Mouse (Mus musculus) heart, embryonic 15.5 days (tissue): ENCODE data around the gene Kntc1. TPM values are rescaled to one million over a fixed set of nuclear protein-coding genes. Genes with fewer than 3 reads are reported as not detected.

ENCODE experiments used
- ATAC-seq: fragments of 200-750 bp; cut with Nextera tagmentation; replicated peaks from 2 replicates; pipeline ENCODE4 v1.8.0; 2017; ENCODE audit warnings: low read depth, moderate TSS enrichment; ENCODE audit not compliant: insufficient number of reproducible peaks, insufficient read depth, low FRiP score
- H3K27ac ChIP-seq: fragments of 300-500 bp; sonication (generic); 2 replicates; pipeline ENCODE4 v1.5.1; 2015; ENCODE audit warnings: mild to moderate bottlenecking, inconsistent platforms
- H3K27me3 ChIP-seq: fragments of 300-500 bp; sonication (generic); 2 replicates; pipeline ENCODE4 v1.6.1; 2015; ENCODE audit warnings: inconsistent platforms
- H3K36me3 ChIP-seq: fragments of 300-500 bp; sonication (generic); 2 replicates; pipeline ENCODE4 v1.6.1; 2015; ENCODE audit warnings: mild to moderate bottlenecking, inconsistent platforms
- H3K4me1 ChIP-seq: fragments of 300-500 bp; sonication (generic); replicated peaks from 2 replicates; pipeline ENCODE4 v1.6.1; 2015; ENCODE audit warnings: inconsistent platforms
- H3K4me2 ChIP-seq: fragments of 300-500 bp; sonication (generic); 2 replicates; pipeline ENCODE4 v1.6.1; 2015; ENCODE audit warnings: inconsistent platforms, mild to moderate bottlenecking, moderate library complexity
- H3K4me3 ChIP-seq: fragments of 300-500 bp; sonication (generic); 2 replicates; pipeline ENCODE4 v1.5.1; 2015; ENCODE audit warnings: mild to moderate bottlenecking, inconsistent platforms
- H3K9ac ChIP-seq: fragments of 300-500 bp; sonication (generic); 2 replicates; pipeline ENCODE4 v1.6.1; 2015; ENCODE audit warnings: mild to moderate bottlenecking, inconsistent platforms
- H3K9me3 ChIP-seq: fragments of 300-500 bp; sonication (generic); replicated peaks from 2 replicates; pipeline ENCODE4 v1.6.1; 2016; ENCODE audit warnings: inconsistent platforms
- WGBS: fragments of 180-500 bp; shearing (Covaris S2); methylation state at CpG from one replicate; pipeline ENCODE4 v1.1.7; 2015; ENCODE audit warnings: mixed read lengths; 5-methylcytosine and 5-hydroxymethylcytosine counted together
- polyA plus RNA-seq: library from polyadenylated mRNA; unstranded; fragments of >200 nt; fragmentation: Nextera tagmentation; extraction: Ambion mirVana; gene quantifications from 2 replicates; pipeline ENCODE4 v1.2.1, GENCODE M21; 2015

Gene Kntc1
- polyA plus RNA-seq, 1 experiment from 2014 or later = 14.2 TPM

DNA sequence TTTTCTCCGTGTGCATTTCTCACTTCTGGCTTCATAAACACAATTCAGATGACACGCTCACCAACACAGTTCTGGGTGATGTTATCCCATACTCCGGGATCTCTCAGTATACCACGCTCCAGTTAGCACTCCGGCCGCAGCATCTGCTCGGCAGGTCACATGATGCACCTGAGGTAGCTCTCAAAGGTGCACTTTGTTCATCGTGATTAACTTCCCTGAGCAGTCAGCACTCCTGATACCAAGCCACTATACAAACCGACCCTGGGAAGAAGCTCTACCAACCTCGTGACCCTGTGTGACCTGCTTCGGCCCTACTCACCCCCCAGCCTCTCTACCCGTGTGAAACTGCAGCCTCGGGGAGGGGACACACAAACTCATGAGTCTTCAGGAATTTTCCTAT is 59.6 kb downstream of the Kntc1 start:
- Histone ChIP-seq H3K9me3 (no peaks in the 10 kb centered on the region), H3K4me2 (no peak overlapping the region), H3K9ac (no peak overlapping the region), H3K36me3 (peaks cover 7% of the 10 kb centered on the region; the same call in 1 of the 2 replicates), H3K4me1 (no peaks in the 10 kb centered on the region), H3K27ac (no peak overlapping the region), H3K4me3 (no peak overlapping the region), H3K27me3 (no peaks in the 10 kb centered on the region)
- WGBS = 88% methylated on average over 13 of the region's 13 CpGs
- ATAC-seq = no peak

DNA sequence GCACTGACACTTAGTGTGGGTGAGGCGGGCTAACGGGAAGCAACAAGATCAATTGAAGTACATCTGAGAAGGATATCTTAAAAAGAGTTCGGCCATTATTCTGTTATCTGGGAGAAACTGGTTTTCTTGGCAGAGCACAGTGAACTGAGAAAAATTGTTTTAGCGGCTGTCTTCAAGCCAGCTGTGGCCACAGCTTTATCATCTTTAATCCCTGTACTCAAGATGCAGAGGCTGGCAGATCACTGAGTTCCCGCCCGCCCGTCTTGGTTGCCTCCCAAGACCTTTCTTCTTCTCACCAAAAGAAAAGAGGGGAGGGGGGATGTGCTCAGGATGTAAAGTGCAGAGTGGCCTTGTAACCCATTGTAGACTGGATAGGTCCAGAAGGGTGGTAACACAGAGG is 67.4 kb downstream of the Kntc1 start:
- no peaks in the 10 kb centered on the region for H3K27me3 ChIP-seq
- 79% methylated on average over 7 of the region's 7 CpGs for WGBS
- H3K4me3 ChIP-seq = no peak overlapping the region
- ATAC-seq = no peak
- H3K9me3 ChIP-seq = no peaks in the 10 kb centered on the region
- H3K27ac ChIP-seq = no peak overlapping the region
- H3K4me2 ChIP-seq = no peak overlapping the region
- peaks cover 20% of the 10 kb centered on the region for H3K36me3 ChIP-seq
- H3K4me1 ChIP-seq = no peaks in the 10 kb centered on the region
- H3K9ac ChIP-seq = no peak overlapping the region

DNA sequence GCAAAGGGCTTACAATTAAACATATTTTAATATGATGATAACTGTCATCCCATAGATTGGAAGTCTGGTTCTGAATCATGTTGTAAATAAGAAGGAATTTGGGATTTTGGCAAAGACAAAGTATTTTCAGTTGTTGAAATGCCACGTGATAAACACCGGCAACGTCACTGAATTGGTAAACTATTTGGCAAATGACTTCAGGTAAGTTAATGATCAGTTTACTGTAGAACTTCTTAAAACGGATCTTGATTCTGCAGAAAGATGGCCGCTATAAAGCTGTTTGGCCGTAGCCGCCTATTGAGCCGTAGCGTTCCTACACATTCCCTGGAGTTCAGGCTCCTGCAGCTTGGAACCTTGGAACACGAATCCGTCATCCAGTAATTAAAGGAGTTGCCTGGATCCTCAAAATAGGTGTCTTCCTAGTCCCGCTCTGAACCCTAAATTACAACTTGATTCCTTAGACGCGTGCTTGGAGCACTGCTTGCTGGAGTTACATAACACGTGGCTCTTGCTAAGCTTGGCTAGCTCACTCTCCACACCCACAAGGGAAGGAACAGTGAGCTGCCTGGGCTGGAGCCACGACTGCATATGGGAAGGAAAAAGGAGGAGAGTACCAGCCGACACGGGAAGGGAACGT is 69.5 kb downstream of the Kntc1 start:
- no peak for ATAC-seq
- H3K4me1 ChIP-seq = no peaks in the 10 kb centered on the region
- no peak overlapping the region for H3K4me2 ChIP-seq
- H3K4me3 ChIP-seq = no peak overlapping the region
- WGBS = 93% methylated on average over 19 of the region's 19 CpGs
- H3K27ac ChIP-seq = no peak overlapping the region
- H3K9me3 ChIP-seq = no peaks in the 10 kb centered on the region
- no peak overlapping the region for H3K9ac ChIP-seq
- H3K27me3 ChIP-seq = no peaks in the 10 kb centered on the region
- H3K36me3 ChIP-seq = peaks cover 20% of the 10 kb centered on the region

DNA sequence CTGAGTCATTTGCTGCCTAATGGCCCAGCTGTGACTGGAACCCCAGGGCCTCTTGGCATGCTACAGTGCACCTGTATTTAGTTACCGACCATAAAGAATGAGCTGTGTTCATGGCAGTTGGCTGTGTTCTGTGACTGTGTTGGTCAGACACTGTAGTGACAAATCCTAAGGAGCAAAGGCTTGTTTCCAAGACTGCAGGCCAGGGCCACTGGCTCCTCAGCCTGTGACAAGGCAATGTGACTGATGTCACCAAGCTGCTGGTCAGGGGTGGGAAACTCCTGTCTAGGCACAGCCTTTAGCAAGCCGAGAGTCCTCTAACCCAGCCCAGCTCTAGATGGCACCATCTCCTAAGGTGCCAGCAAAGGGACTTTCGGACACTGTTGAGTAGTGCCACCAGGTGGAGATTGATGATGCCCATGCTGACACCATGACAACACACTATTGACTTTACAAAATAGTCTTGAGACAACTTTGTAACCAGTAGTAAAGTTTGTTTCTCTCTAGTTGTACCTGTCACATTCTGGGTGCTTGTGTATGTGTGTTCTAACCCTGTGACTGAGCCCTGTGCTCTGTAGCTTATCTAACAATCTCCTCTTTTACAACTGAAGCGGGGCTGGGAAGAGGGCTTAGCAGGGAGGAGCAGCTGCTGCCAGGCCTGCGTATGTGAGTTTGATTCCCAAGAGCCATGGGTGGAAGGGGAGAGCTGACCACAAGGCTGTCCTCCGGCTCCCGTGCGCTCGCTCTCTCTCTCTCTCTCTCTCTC is 71.2 kb downstream of the Kntc1 start:
- no peak for ATAC-seq
- Histone ChIP-seq H3K9me3 (no peaks in the 10 kb centered on the region), H3K27me3 (no peaks in the 10 kb centered on the region), H3K4me2 (no peak overlapping the region), H3K27ac (no peak overlapping the region), H3K9ac (no peak overlapping the region), H3K36me3 (peaks cover 20% of the 10 kb centered on the region), H3K4me1 (no peaks in the 10 kb centered on the region), H3K4me3 (no peak overlapping the region)
- WGBS = 84% methylated on average over 9 of the region's 9 CpGs

DNA sequence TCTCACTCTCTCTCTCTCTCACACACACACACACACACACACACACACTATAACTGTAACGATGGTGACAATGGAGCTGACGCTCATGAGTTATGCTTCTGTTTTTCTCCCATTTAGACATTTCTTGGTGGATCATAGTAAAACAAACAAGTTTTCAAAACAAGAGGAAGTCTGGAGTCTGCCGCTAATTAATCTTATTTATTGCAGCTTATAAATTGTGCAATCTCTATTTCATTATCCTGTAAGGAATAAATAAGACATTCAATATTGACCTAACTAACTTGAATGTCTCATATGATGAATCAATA is 71.7 kb downstream of the Kntc1 start:
- H3K36me3 ChIP-seq = peaks cover 20% of the 10 kb centered on the region
- ATAC-seq = no peak
- 93% methylated on average over 3 of the region's 3 CpGs for WGBS

DNA sequence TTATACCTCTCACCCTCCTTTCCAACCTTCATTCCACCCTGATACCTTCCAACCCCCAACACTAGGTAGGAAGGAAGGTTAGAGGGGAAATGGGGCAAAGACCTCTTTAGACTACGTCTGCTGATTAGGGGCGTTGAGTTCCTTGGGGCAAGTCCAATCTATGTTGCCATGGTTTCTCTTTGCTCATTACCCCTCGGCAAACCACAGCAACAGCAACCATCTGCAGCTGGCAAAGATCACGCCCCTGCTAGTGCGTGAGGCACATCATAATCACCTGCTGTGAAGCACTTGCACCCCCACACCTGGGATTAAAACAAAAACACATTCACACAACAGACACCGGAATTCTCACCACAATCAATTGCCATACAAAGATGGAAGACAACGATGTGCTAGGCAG is 73.2 kb downstream of the Kntc1 start:
- ATAC-seq = no peak
- Histone ChIP-seq H3K27ac (no peak overlapping the region), H3K9me3 (no peaks in the 10 kb centered on the region), H3K4me3 (no peak overlapping the region), H3K9ac (no peak overlapping the region), H3K27me3 (no peaks in the 10 kb centered on the region), H3K4me1 (no peaks in the 10 kb centered on the region), H3K36me3 (peaks cover 20% of the 10 kb centered on the region), H3K4me2 (no peak overlapping the region)
- WGBS = 73% methylated on average over 7 of the region's 7 CpGs

More for the DNA sequence above, 71.7 kb downstream of the Kntc1 start:
- no peaks in the 10 kb centered on the region for H3K4me1 ChIP-seq
- H3K27ac ChIP-seq = no peak overlapping the region
- no peak overlapping the region for H3K4me2 ChIP-seq
- H3K27me3 ChIP-seq = no peaks in the 10 kb centered on the region
- no peaks in the 10 kb centered on the region for H3K9me3 ChIP-seq
- no peak overlapping the region for H3K9ac ChIP-seq
- H3K4me3 ChIP-seq = no peak overlapping the region

DNA sequence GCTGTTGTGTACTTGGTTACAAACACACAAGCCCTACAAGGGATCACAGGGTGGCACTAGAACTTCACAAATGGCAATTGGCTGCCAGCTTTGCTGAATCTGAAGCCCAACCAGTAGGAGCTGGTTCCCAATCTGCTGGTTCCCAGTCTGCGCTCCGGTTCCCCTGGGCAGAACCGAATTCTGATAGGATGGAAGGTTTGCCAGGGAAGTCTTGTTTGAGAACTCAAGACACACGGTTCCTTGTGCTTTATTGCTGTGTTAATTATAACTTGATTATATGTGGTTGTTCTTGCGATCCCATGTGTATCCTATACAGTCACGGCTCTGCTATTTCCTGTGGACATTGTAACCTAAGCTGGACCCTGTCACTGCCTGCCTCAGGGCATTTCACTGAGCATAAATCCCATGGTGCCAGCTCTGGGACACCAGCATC is 78.2 kb downstream of the Kntc1 start:
- 61% methylated on average over 6 of the region's 6 CpGs for WGBS
- H3K27ac ChIP-seq = no peak overlapping the region
- ATAC-seq = no peak
- no peak overlapping the region for H3K4me3 ChIP-seq
- H3K9me3 ChIP-seq = no peaks in the 10 kb centered on the region
- no peaks in the 10 kb centered on the region for H3K27me3 ChIP-seq
- no peaks in the 10 kb centered on the region for H3K36me3 ChIP-seq
- H3K9ac ChIP-seq = no peak overlapping the region
- no peak overlapping the region for H3K4me2 ChIP-seq
- no peaks in the 10 kb centered on the region for H3K4me1 ChIP-seq

DNA sequence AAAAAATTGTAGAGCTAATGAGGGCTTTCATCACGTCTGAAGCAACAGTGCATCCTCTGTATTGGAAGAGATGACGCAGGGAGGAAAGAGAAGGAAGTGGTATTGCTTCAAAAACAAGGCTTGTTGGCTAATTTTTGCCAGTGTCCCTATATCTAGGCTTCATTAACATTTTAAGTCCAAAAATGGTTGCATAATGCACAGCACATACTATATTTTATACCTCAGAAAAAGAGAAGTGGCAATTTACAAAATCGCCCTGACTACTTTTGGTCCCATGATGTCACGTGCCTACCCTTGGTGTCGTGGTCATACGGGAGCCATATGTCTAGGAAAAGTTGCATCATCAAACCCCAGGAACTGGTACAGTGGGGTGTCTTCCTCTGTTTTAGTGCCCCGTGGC is 82.8 kb downstream of the Kntc1 start:
- ATAC-seq = no peak
- Histone ChIP-seq H3K4me3 (no peak overlapping the region), H3K27me3 (no peaks in the 10 kb centered on the region), H3K36me3 (no peaks in the 10 kb centered on the region), H3K9ac (no peak overlapping the region), H3K9me3 (no peaks in the 10 kb centered on the region), H3K4me2 (no peak overlapping the region), H3K27ac (no peak overlapping the region), H3K4me1 (no peaks in the 10 kb centered on the region)
- 85% methylated on average over 7 of the region's 7 CpGs for WGBS

DNA sequence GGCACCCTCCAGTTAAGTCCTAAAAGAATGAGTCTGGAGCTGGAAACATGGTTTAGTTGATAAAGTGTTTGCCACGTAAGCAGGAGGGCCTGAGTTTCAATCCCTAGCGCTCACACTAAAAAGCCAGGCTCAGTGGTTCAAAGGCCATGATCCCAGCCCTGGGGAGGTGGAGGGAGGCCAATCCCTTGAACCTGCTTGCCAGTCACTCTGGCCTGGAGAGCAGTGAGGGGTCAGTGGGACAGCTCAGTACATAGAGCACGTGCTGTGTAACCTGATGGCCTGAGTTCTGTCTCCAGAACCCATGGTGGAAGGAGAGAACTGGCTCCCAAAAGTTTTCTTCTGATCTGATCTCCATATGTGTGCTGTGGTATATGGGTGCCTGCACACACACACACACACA is 85.3 kb downstream of the Kntc1 start:
- H3K4me3 ChIP-seq = no peak overlapping the region
- no peaks in the 10 kb centered on the region for H3K27me3 ChIP-seq
- no peak overlapping the region for H3K9ac ChIP-seq
- H3K9me3 ChIP-seq = no peaks in the 10 kb centered on the region
- H3K36me3 ChIP-seq = no peaks in the 10 kb centered on the region
- H3K4me2 ChIP-seq = no peak overlapping the region
- 81% methylated on average over 3 of the region's 3 CpGs for WGBS
- no peaks in the 10 kb centered on the region for H3K4me1 ChIP-seq
- H3K27ac ChIP-seq = no peak overlapping the region
- ATAC-seq = no peak

DNA sequence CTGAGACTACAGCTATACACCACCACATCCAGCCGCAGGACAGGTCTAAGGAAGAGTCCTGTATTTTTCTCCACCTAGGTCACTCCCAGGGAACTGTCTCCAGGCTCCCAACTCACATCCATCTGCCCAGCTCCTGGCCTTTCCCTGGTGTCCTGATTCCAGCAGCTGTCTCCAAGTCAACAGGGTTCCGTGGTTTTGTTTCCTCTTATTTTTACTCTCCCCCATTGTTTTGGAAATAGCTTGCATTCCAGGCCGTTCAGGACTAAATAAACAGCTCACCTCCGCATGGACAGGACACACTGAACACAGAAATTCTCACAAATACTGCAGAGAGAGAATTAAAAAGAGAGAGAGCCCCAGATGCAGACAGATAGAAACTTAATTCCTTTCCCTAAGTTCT is 87.9 kb downstream of the Kntc1 start:
- no peaks in the 10 kb centered on the region for H3K27me3 ChIP-seq
- no peaks in the 10 kb centered on the region for H3K9me3 ChIP-seq
- no peak overlapping the region for H3K9ac ChIP-seq
- H3K4me1 ChIP-seq = peaks cover 6% of the 10 kb centered on the region
- no peak overlapping the region for H3K4me2 ChIP-seq
- H3K27ac ChIP-seq = no peak overlapping the region
- H3K36me3 ChIP-seq = no peaks in the 10 kb centered on the region
- no peak overlapping the region for H3K4me3 ChIP-seq
- 49% methylated on average over 4 of the region's 4 CpGs for WGBS
- no peak for ATAC-seq

DNA sequence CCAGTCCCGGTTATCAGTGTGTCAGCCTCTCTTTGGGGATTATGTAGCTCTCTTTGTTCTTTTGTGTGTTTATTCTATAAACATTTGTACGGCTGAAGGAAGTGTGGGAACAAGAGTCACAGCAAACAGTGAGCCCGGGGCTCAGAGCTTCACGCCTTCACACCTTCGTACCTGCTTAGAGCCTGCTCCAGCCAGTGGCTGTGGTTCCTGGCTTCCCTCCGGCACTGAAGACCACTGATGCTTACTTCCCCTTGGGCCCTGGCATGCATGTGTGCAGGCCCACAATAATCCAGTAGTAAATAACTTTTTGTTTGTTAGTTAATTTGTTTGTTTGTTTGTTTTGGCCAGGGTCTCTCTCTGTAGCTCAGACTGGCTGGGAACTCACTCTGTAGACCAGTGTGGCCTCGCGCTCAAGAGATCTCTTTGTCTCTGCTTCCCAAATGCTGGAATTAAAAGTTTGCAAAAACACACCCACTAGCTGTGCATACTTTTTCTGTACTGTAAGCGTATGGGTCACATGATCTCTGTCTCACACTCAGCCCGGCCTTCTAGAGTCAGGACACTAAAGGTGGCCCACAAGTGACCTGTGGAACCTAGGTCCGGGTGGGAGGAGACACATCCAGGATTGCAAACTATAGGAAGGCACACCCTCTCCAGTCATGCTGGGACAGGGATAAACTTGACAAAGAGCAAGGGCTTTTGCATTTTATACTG is 92.9 kb downstream of the Kntc1 start:
- WGBS = 45% methylated on average over 11 of the region's 11 CpGs
- H3K27me3 ChIP-seq = no peaks in the 10 kb centered on the region

DNA sequence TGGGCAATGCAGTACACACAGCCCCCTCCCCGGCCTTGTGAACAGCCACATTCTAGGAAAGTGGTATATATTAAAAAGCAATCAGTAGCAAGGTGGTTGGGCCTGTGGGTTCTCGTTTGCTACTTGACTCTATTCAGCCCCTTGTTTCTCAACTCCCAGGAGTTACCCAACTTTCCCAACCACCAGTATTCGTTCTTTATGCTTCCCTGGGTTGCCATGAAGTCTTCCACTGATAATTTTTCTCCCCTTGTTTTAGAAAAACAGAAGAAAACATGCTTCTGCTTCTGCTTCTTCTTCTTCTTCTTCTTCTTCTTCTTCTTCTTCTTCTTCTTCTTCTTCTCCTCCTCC is 93.4 kb downstream of the Kntc1 start:
- 84% methylated on average over 3 of the region's 3 CpGs for WGBS
- H3K27me3 ChIP-seq = no peaks in the 10 kb centered on the region
- no peaks in the 10 kb centered on the region for H3K9me3 ChIP-seq
- H3K4me2 ChIP-seq = no peak overlapping the region
- no peak for ATAC-seq
- H3K36me3 ChIP-seq = no peaks in the 10 kb centered on the region
- H3K27ac ChIP-seq = no peak overlapping the region
- H3K4me3 ChIP-seq = no peak overlapping the region
- no peak overlapping the region for H3K9ac ChIP-seq
- peaks cover 6% of the 10 kb centered on the region for H3K4me1 ChIP-seq

More for the DNA sequence above, 92.9 kb downstream of the Kntc1 start:
- no peak overlapping the region for H3K4me2 ChIP-seq
- no peaks in the 10 kb centered on the region for H3K36me3 ChIP-seq
- no peak overlapping the region for H3K27ac ChIP-seq
- H3K4me3 ChIP-seq = no peak overlapping the region
- H3K4me1 ChIP-seq = peaks cover 6% of the 10 kb centered on the region
- no peaks in the 10 kb centered on the region for H3K9me3 ChIP-seq
- H3K9ac ChIP-seq = no peak overlapping the region
- no peak for ATAC-seq
